Mouse (Mus musculus): ENCODE data around the gene Slc27a2.
A peak's percentile ranks its signal among the peaks of the same experiment; 100 is the strongest.
"Not testable (repeated sequence)": the region's sequence is repeated elsewhere in the genome, so short reads cannot be mapped to it uniquely, and the experiment has no call there.

Slc27a2 gene

DNA sequence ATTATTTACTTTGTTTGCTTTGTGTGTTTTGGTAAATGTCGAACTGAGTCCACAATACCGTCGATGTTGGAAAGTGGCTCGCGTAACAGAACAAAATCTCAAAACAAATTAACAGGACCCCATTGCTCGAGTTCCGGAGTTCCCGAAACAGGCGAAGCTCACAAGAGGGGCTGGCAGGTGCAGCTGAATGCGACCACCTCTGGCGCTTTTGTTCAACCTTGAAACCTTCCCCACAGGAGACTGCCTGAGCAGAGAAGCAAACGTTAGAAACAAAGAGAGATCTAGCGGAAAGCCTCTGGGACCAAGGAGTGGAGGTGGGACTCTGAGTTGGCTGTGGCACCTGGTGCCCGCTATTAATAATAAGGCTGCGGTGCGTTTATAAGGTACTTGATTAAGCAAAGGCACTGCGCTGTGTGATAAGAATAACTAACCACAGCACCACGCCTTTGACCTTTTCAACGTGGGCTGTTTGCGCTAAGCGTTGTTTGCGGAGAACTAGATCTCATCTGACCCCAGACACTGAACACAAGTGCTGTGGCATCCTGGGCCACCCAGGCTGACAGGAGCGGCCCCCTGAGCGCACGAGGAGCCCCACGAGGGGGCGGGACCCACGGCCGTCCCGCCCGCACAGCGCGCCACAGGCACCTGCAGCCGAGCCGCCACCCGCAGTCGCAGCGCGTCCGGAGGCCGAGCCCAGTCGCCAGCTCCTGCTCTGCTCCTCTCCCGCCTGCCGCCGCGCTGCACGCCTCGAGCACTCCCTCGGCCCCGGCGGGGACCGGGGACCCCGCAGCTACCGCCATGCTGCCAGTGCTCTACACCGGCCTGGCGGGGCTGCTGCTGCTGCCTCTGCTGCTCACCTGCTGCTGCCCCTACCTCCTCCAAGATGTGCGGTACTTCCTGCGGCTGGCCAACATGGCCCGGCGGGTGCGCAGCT is at the start of gene Slc27a2:
Slc27a2 (plus strand) TSS at position 51 of the 934 bp plus-strand sequence.
- no peak for DNase-seq (ENCODE audit: low read depth, low spot score)

GRCm38 (mm10) chr2:126505156-126505555 is 47.1 kb upstream of the Slc27a2 start:
- no peak for DNase-seq (ENCODE audit: low read depth, low spot score)

DNA sequence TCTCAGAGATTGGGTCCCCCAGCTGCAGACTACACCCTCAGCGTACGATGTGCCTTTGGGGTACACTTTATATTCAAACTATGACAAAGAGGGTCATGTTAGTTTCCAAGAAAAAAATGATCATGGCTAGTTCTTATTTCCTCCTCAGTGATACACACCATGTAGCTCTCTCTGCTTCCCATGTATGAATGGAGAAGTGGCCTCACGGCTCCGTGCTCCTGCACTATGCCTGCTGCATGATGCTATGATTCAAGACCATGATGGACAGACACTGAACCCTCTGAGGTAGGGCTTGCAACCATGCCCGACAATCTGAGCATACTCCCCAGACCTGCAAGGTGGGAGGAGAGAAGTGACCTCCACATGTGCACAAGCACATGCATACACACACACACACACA is 44.7 kb upstream of the Slc27a2 start:
- DNase-seq (ENCODE audit: low read depth, low spot score): no peak

GRCm38 (mm10) chr2:126508228-126508627 is 44.0 kb upstream of the Slc27a2 start:
- DNase-seq (ENCODE audit: low read depth, low spot score): no peak

GRCm38 (mm10) chr2:126515069-126515826 is 37.0 kb upstream of the Slc27a2 start:
- DNase-seq (ENCODE audit: low read depth, low spot score): no peak

DNA sequence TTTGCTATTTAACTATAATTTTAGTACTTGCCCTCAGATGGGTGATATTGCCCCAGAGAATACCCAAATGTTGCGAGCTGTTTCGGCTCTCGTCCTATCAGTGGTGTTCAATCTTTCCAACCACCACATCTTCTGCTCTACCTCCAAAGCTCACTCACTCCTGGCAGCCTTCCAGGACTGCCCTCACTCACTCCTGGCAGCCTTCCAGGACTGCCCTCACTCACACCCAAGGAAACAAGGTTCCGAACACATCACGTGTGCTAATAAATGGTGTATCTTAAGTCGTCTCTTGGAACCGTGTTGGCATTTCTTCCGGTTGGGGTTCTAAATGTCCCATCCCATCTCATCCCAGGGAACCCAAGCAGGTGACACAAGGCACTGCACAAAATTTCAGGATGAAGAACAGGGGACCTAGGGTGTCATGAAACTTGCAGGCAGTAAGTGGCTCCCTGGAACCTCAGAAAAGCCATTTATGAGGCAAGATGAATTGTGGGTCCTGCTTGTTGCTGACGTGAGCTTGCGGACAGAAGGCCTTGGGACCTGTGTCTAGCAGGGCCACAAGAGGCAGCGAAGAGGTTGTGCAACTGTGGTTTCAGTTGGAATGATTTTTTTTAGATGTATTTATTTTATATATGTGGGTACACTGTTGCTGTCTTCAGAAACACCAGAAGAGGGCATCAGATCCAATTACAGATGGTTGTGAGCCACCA is 32.2 kb upstream of the Slc27a2 start:
- DNase-seq (ENCODE audit: low read depth, low spot score): no peak

DNA sequence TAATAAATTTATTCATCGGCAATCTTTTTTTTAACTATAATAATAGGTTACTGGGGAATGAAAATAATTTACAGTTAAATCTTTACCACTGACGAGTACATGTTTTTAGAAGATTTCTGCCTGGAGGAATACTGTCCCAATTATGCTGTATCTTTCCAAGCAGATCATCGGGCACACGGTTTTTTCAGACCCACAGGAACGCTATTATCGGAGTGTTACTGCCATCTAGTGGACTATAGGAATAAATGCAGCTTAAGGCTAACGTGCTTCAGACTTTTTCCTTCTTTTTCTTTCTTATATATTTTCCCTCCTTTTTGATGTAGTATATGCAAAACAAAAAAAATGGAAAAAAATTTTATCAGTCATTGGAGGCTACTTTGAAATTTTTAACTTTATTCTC is 31.4 kb upstream of the Slc27a2 start:
- peak; percentile 33 for DNase-seq (ENCODE audit: low read depth, low spot score)

GRCm38 (mm10) chr2:126521471-126521870 is 30.7 kb upstream of the Slc27a2 start:
- DNase-seq (ENCODE audit: low read depth, low spot score): no peak

DNA sequence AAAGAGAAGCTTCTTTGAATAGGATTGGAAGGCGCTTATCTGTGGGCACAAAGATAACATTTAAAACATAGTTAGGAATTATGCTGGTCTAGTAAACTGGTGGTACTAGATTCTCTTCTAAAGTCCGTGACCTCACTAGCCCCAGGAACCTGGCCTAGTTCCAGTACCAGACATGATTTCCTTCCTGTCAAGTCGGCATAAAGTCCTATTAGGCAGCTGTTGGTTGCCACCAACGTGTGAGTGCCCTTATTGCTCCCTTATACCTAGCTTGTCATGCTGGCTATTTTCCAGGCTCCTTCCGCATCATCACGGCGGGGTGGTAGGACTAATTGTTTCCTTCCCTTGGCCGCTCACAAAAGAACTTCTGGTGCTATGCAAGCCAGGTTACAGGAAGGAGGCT is 30.2 kb upstream of the Slc27a2 start:
- DNase-seq (ENCODE audit: low read depth, low spot score): no peak

DNA sequence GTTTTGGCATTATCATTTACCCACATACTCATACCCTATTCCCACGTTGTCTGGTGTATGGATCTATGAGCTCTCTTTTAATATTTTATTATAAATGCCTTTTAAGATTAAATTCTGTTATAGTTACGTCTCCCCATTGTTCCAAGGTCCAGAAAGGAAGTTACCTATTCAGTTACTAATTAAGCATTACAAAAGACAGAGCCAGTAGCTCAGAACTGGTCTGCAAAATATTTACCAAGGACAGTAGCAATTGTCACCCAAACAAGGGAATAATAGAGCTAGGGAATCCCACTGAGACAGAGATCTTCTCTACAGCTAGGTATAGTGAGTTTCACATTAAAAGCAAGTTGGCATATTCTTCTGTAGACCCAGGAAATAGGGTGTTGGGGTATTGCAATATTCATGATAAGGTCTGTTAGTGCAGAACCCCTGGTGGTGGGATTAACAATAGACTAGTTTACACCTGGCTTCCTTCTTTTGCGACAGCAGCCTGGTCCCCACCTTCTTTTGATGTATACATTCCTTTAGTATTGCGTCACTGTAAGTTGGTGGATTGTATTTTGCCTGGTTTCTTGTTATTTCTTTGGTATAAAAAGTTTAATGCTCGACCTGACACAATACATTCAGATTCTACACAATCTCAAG is 29.0 kb upstream of the Slc27a2 start:
- DNase-seq (ENCODE audit: low read depth, low spot score): not testable (repeated sequence)

- DNase-seq (ENCODE audit: low read depth, low spot score): no peak
Measured at GRCm38 (mm10) chr2:126524271-126524670, 27.9 kb upstream of the Slc27a2 start.

- DNase-seq (ENCODE audit: low read depth, low spot score): no peak
Measured at GRCm38 (mm10) chr2:126527461-126527860, 24.7 kb upstream of the Slc27a2 start.

- no peak for DNase-seq (ENCODE audit: low read depth, low spot score)
Measured at GRCm38 (mm10) chr2:126530581-126530980, 21.6 kb upstream of the Slc27a2 start.

- no peak for DNase-seq (ENCODE audit: low read depth, low spot score)
Measured at GRCm38 (mm10) chr2:126537654-126538053, 14.6 kb upstream of the Slc27a2 start.

GRCm38 (mm10) chr2:126540390-126540925 is 11.7 kb upstream of the Slc27a2 start:
- DNase-seq (ENCODE audit: low read depth, low spot score): no peak

- DNase-seq (ENCODE audit: low read depth, low spot score): no peak
Measured at GRCm38 (mm10) chr2:126542211-126542610, 10.0 kb upstream of the Slc27a2 start.

- no peak for DNase-seq (ENCODE audit: low read depth, low spot score)
Measured at GRCm38 (mm10) chr2:126545297-126545696, 6.9 kb upstream of the Slc27a2 start.

- DNase-seq (ENCODE audit: low read depth, low spot score): no peak
Measured at GRCm38 (mm10) chr2:126546392-126546791, 5.8 kb upstream of the Slc27a2 start.

DNA sequence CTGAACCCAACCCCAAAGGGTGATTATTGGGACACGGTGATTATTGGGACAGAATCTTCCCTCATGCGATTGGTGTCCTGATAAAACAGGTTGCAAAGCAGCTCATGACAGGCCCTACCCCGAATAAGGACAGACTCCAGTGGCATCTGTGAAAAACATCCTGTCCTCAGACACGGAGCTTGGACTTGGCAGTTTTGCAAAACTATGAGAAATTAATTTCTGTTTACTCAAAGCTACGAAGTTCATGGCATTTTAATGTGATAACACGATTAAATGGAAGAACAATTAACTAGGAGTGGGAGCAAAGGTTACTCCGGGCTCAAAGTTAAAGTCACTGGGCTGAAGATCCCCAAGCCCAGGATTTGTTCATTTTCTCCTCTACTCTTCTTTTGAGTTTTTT is 2.5 kb upstream of the Slc27a2 start:
- no peak for DNase-seq (ENCODE audit: low read depth, low spot score)

GRCm38 (mm10) chr2:126551244-126551890 is 840 bp upstream of the Slc27a2 start:
- no peak for DNase-seq (ENCODE audit: low read depth, low spot score)

GRCm38 (mm10) chr2:126551896-126552295 is 311 bp upstream of the Slc27a2 start:
- no peak for DNase-seq (ENCODE audit: low read depth, low spot score)

All from telencephalon, adult 2 months (tissue).